Mouse (Mus musculus) adrenal gland, postnatal 10 days (tissue): ENCODE measurements around the gene Pradc1. TPM values are rescaled to one million over a fixed set of nuclear protein-coding genes. Genes with fewer than 3 reads are reported as not detected.

Experiments used
- DNase-seq: peaks from one replicate; pipeline ENCODE4 v3.0.0; 2021; ENCODE audit warnings: mixed read lengths
- long read RNA-seq, 2 experiments: library from polyadenylated mRNA; stranded (forward); transcript quantifications; one replicate each; pipeline ENCODE4 v2.0.0; 2021
- total RNA-seq, 2 experiments: library from RNA; stranded (reverse); gene quantifications; 2 replicates each; pipeline ENCODE4 v1.2.3; 2021

Pradc1 gene
- total RNA-seq: 10 to 100 TPM; 13.2 to 14.4 TPM
- long read RNA-seq, experiment 1, transcript Pradc1-201 (5 exons, 1,038 nt): major isoform, 11 of 22 reads
- long read RNA-seq, experiment 1, partial matches to known transcripts: 0 of 22 reads
- long read RNA-seq, experiment 1, other reads (novel, unspliced or antisense): 7 of 22 reads
- long read RNA-seq, experiment 2, partial matches to known transcripts: 0 of 3 reads
- long read RNA-seq, experiment 2, other reads (novel, unspliced or antisense): 0 of 3 reads

- DNase-seq: peak; percentile 97
Observed at GRCm38 (mm10) chr6:85451664-85452410, at the start of gene Pradc1. TSS of gene Pradc1 (minus strand) at chr6:85451970.

- no peak for DNase-seq
Observed at GRCm38 (mm10) chr6:85500416-85500815, 48.6 kb upstream of the Pradc1 start.

GRCm38 (mm10) chr6:85498147-85498546, 46.4 kb upstream of the Pradc1 start:
- DNase-seq: peak; percentile 21

GRCm38 (mm10) chr6:85496976-85497375, 45.2 kb upstream of the Pradc1 start:
- DNase-seq: no peak

- no peak for DNase-seq
Observed at GRCm38 (mm10) chr6:85491606-85492005, 39.8 kb upstream of the Pradc1 start.

GRCm38 (mm10) chr6:85490252-85490651, 38.5 kb upstream of the Pradc1 start:
- DNase-seq: no peak

GRCm38 (mm10) chr6:85489717-85490116, 37.9 kb upstream of the Pradc1 start:
- DNase-seq: no peak

- no peak for DNase-seq
Observed at GRCm38 (mm10) chr6:85488510-85488909, 36.7 kb upstream of the Pradc1 start.

- DNase-seq: no peak
Observed at GRCm38 (mm10) chr6:85485738-85486137, 34.0 kb upstream of the Pradc1 start.

- no peak for DNase-seq
Observed at GRCm38 (mm10) chr6:85483843-85484721, 32.3 kb upstream of the Pradc1 start.

GRCm38 (mm10) chr6:85480685-85481084, 28.9 kb upstream of the Pradc1 start:
- DNase-seq: no peak

GRCm38 (mm10) chr6:85479979-85480378, 28.2 kb upstream of the Pradc1 start:
- no peak for DNase-seq

GRCm38 (mm10) chr6:85478416-85478815, 26.6 kb upstream of the Pradc1 start:
- DNase-seq: no peak

GRCm38 (mm10) chr6:85477366-85477917, 25.7 kb upstream of the Pradc1 start:
- DNase-seq: peak; percentile 55

GRCm38 (mm10) chr6:85475581-85475980, 23.8 kb upstream of the Pradc1 start:
- DNase-seq: no peak

- no peak for DNase-seq
Observed at GRCm38 (mm10) chr6:85472542-85472941, 20.8 kb upstream of the Pradc1 start.

GRCm38 (mm10) chr6:85471962-85472361, 20.2 kb upstream of the Pradc1 start:
- DNase-seq: no peak

GRCm38 (mm10) chr6:85469660-85470430, 18.1 kb upstream of the Pradc1 start:
- DNase-seq: peak; percentile 40

- no peak for DNase-seq
Observed at GRCm38 (mm10) chr6:85465381-85465780, 13.6 kb upstream of the Pradc1 start.

- DNase-seq: no peak
Observed at GRCm38 (mm10) chr6:85459621-85460020, 7.9 kb upstream of the Pradc1 start.

GRCm38 (mm10) chr6:85452816-85453215, 1.0 kb upstream of the Pradc1 start:
- DNase-seq: peak; percentile 33

- DNase-seq: no peak
Observed at GRCm38 (mm10) chr6:85452411-85452665, 568 bp upstream of the Pradc1 start.
